Mouse (Mus musculus): Measurements from ENCODE around the gene Capzb. TPM values are rescaled to one million over a fixed set of nuclear protein-coding genes. Genes with fewer than 3 reads are reported as not detected.

Capzb gene
- polyA plus RNA-seq, 1 experiment from 2014 or later: 153 TPM

- Histone ChIP-seq H3K4me1 (replicated peaks) (peaks cover 97% of the 10 kb centered on the region), H3K9me3 (replicated peaks) (no peaks in the 10 kb centered on the region), H3K27me3 (no peaks in the 10 kb centered on the region), H3K36me3 (replicated peaks) (no peaks in the 10 kb centered on the region; the same call in 1 of the 2 replicates), H3K27ac (replicated peaks) (peak overlapping the region; percentile 67), H3K4me3 (replicated peaks) (no peak overlapping the region), H3K9ac (no peak overlapping the region), H3K4me2 (peak overlapping the region; percentile 27)
- no peak for ATAC-seq (ENCODE audit: insufficient read depth)
- 36% methylated on average over 9 of the region's 9 CpGs for WGBS (ENCODE audit: insufficient replicate concordance)
These were observed 5.4 kb downstream of the Capzb start for GRCm38 (mm10) chr4:139198004-139198689.

GRCm38 (mm10) chr4:139199126-139199525, 6.4 kb downstream of the Capzb start:
- H3K9ac ChIP-seq: no peak overlapping the region
- no peaks in the 10 kb centered on the region; the same call in 1 of the 2 replicates for H3K36me3 ChIP-seq (replicated peaks)
- no peaks in the 10 kb centered on the region for H3K27me3 ChIP-seq
- H3K27ac ChIP-seq (replicated peaks): peak overlapping the region; percentile 67
- peak overlapping the region; percentile 40 for H3K4me2 ChIP-seq
- no peaks in the 10 kb centered on the region for H3K9me3 ChIP-seq (replicated peaks)
- H3K4me1 ChIP-seq (replicated peaks): peaks cover 97% of the 10 kb centered on the region
- WGBS (ENCODE audit: insufficient replicate concordance): 34% methylated on average over 9 of the region's 9 CpGs
- ATAC-seq (ENCODE audit: insufficient read depth): no peak
- H3K4me3 ChIP-seq (replicated peaks): no peak overlapping the region

- Histone ChIP-seq H3K27ac (replicated peaks) (peak overlapping the region; percentile 67), H3K9me3 (replicated peaks) (no peaks in the 10 kb centered on the region), H3K4me1 (replicated peaks) (peaks cover 95% of the 10 kb centered on the region), H3K4me3 (replicated peaks) (no peak overlapping the region), H3K4me2 (peak overlapping the region; percentile 40), H3K27me3 (no peaks in the 10 kb centered on the region), H3K36me3 (replicated peaks) (no peaks in the 10 kb centered on the region; the same call in 1 of the 2 replicates), H3K9ac (no peak overlapping the region)
- 10% methylated on average over 8 of the region's 8 CpGs for WGBS (ENCODE audit: insufficient replicate concordance)
- no peak for ATAC-seq (ENCODE audit: insufficient read depth)
These were observed 7.1 kb downstream of the Capzb start for GRCm38 (mm10) chr4:139199703-139200340.

- Histone ChIP-seq H3K4me1 (replicated peaks) (peaks cover 90% of the 10 kb centered on the region), H3K9me3 (replicated peaks) (no peaks in the 10 kb centered on the region), H3K27me3 (no peaks in the 10 kb centered on the region), H3K27ac (replicated peaks) (no peak overlapping the region), H3K4me2 (no peak overlapping the region), H3K4me3 (replicated peaks) (no peak overlapping the region), H3K36me3 (replicated peaks) (no peaks in the 10 kb centered on the region; the same call in 1 of the 2 replicates), H3K9ac (no peak overlapping the region)
- no peak for ATAC-seq (ENCODE audit: insufficient read depth)
- WGBS (ENCODE audit: insufficient replicate concordance): 25% methylated on average over 3 of the region's 3 CpGs
These were observed 8.2 kb downstream of the Capzb start for GRCm38 (mm10) chr4:139200946-139201345.

- Histone ChIP-seq H3K4me3 (replicated peaks) (no peak overlapping the region), H3K4me2 (no peak overlapping the region), H3K27me3 (no peaks in the 10 kb centered on the region), H3K9ac (no peak overlapping the region), H3K4me1 (replicated peaks) (peaks cover 90% of the 10 kb centered on the region), H3K9me3 (replicated peaks) (no peaks in the 10 kb centered on the region), H3K36me3 (replicated peaks) (no peaks in the 10 kb centered on the region; the same call in 1 of the 2 replicates), H3K27ac (replicated peaks) (no peak overlapping the region)
- WGBS (ENCODE audit: insufficient replicate concordance): 66% methylated on average over 7 of the region's 7 CpGs
- ATAC-seq (ENCODE audit: insufficient read depth): no peak
These were observed 9.9 kb downstream of the Capzb start for GRCm38 (mm10) chr4:139202556-139202955.

GRCm38 (mm10) chr4:139203381-139203780, 10.7 kb downstream of the Capzb start:
- 43% methylated on average over 2 of the region's 2 CpGs for WGBS (ENCODE audit: insufficient replicate concordance)
- H3K27me3 ChIP-seq: no peaks in the 10 kb centered on the region
- H3K27ac ChIP-seq (replicated peaks): no peak overlapping the region
- H3K4me2 ChIP-seq: no peak overlapping the region
- H3K4me3 ChIP-seq (replicated peaks): no peak overlapping the region
- peaks cover 90% of the 10 kb centered on the region for H3K4me1 ChIP-seq (replicated peaks)
- no peaks in the 10 kb centered on the region; the same call in 1 of the 2 replicates for H3K36me3 ChIP-seq (replicated peaks)
- no peak overlapping the region for H3K9ac ChIP-seq
- no peaks in the 10 kb centered on the region for H3K9me3 ChIP-seq (replicated peaks)
- no peak for ATAC-seq (ENCODE audit: insufficient read depth)

GRCm38 (mm10) chr4:139205842-139206241, 13.1 kb downstream of the Capzb start:
- H3K27ac ChIP-seq (replicated peaks): no peak overlapping the region
- WGBS (ENCODE audit: insufficient replicate concordance): 41% methylated on average over 5 of the region's 5 CpGs
- peaks cover 89% of the 10 kb centered on the region for H3K4me1 ChIP-seq (replicated peaks)

GRCm38 (mm10) chr4:139206353-139207045, 13.8 kb downstream of the Capzb start:
- H3K27me3 ChIP-seq: no peaks in the 10 kb centered on the region
- no peak overlapping the region for H3K27ac ChIP-seq (replicated peaks)
- peaks cover 89% of the 10 kb centered on the region for H3K4me1 ChIP-seq (replicated peaks)
- no peaks in the 10 kb centered on the region for H3K9me3 ChIP-seq (replicated peaks)
- WGBS (ENCODE audit: insufficient replicate concordance): 67% methylated on average over 8 of the region's 8 CpGs
- H3K4me2 ChIP-seq: no peak overlapping the region
- H3K9ac ChIP-seq: no peak overlapping the region
- no peaks in the 10 kb centered on the region for H3K36me3 ChIP-seq (replicated peaks)
- no peak overlapping the region for H3K4me3 ChIP-seq (replicated peaks)
- ATAC-seq (ENCODE audit: insufficient read depth): no peak

More at GRCm38 (mm10) chr4:139205842-139206241, 13.1 kb downstream of the Capzb start:
- Histone ChIP-seq H3K27me3 (no peaks in the 10 kb centered on the region), H3K36me3 (replicated peaks) (no peaks in the 10 kb centered on the region), H3K4me2 (no peak overlapping the region), H3K9ac (no peak overlapping the region), H3K9me3 (replicated peaks) (no peaks in the 10 kb centered on the region), H3K4me3 (replicated peaks) (no peak overlapping the region)
- no peak for ATAC-seq (ENCODE audit: insufficient read depth)

- Histone ChIP-seq H3K27me3 (no peaks in the 10 kb centered on the region), H3K4me1 (replicated peaks) (peaks cover 91% of the 10 kb centered on the region), H3K27ac (replicated peaks) (peak overlapping the region; percentile 34), H3K4me3 (replicated peaks) (no peak overlapping the region), H3K9ac (no peak overlapping the region), H3K9me3 (replicated peaks) (no peaks in the 10 kb centered on the region), H3K4me2 (peak overlapping the region; percentile 23; the same call in 1 of the 2 replicates), H3K36me3 (replicated peaks) (0 out of 2 replicates have a peak, but pooled peaks cover 7% of the 10 kb centered on the region)
- no peak for ATAC-seq (ENCODE audit: insufficient read depth)
- WGBS (ENCODE audit: insufficient replicate concordance): 18% methylated on average over 9 of the region's 9 CpGs
These were observed 15.8 kb downstream of the Capzb start for GRCm38 (mm10) chr4:139208236-139209129.

- H3K4me1 ChIP-seq (replicated peaks): peaks cover 92% of the 10 kb centered on the region
- H3K27me3 ChIP-seq: no peaks in the 10 kb centered on the region
- H3K36me3 ChIP-seq (replicated peaks): 0 out of 2 replicates have a peak, but pooled peaks cover 13% of the 10 kb centered on the region
- H3K4me2 ChIP-seq: 0 out of 2 replicates have a peak overlapping the region, but pooled peaks have one; percentile 23
- peak overlapping the region; percentile 34; the same call in 1 of the 2 replicates for H3K27ac ChIP-seq (replicated peaks)
- 58% methylated on average over 5 of the region's 5 CpGs for WGBS (ENCODE audit: insufficient replicate concordance)
- no peaks in the 10 kb centered on the region for H3K9me3 ChIP-seq (replicated peaks)
- H3K4me3 ChIP-seq (replicated peaks): no peak overlapping the region
- 0 out of 2 replicates have a peak, but pooled peaks have one; percentile 20 for ATAC-seq (ENCODE audit: insufficient read depth)
- no peak overlapping the region for H3K9ac ChIP-seq
These were observed 16.6 kb downstream of the Capzb start for GRCm38 (mm10) chr4:139209130-139209840.
